Mouse (Mus musculus) MEL (cell line): Measurements from ENCODE around the gene Ppfia1. TPM values are rescaled to one million over a fixed set of nuclear protein-coding genes. Genes with fewer than 3 reads are reported as not detected.

ENCODE experiments used
- DNase-seq: peaks from one replicate; pipeline ENCODE4 v3.0.0; 2011; ENCODE audit warnings: low read depth, low spot score
- H3K27ac ChIP-seq: 2 replicates; pipeline ENCODE4 v1.5.1; 2012; ENCODE audit warnings: low read depth, mild to moderate bottlenecking, control low read depth, low read length, moderate library complexity; ENCODE audit not compliant: control insufficient read depth
- H3K27me3 ChIP-seq, 2 experiments: fragments of 150-350 bp in 1 of 2; sonication (generic) in 1 of 2; 2 replicates each; pipeline ENCODE4 v1.6.1; 2012; ENCODE audit warnings: low read length in 2 of 2, mild to moderate bottlenecking in 2 of 2, improper control_type of control experiment in 1 of 2, moderate library complexity in 1 of 2; ENCODE audit not compliant: insufficient read depth in 2 of 2, control insufficient read depth in 1 of 2
- H3K36me3 ChIP-seq, 2 experiments: 2 replicates each; pipeline ENCODE4 v1.6.1; 2012 to 2014; ENCODE audit warnings: low read length in 2 of 2, improper control_type of control experiment in 1 of 2, inconsistent platforms in 1 of 2, mild to moderate bottlenecking in 1 of 2; ENCODE audit not compliant: insufficient read depth in 2 of 2, control insufficient read depth in 1 of 2
- H3K4me1 ChIP-seq, 2 experiments: fragments of 150-350 bp in 1 of 2; sonication (generic) in 1 of 2; 2 replicates each; pipeline ENCODE4 v1.6.1; 2012; ENCODE audit warnings: low read length in 2 of 2, improper control_type of control experiment in 1 of 2, mild to moderate bottlenecking in 1 of 2; ENCODE audit not compliant: insufficient read depth in 2 of 2, control insufficient read depth in 1 of 2
- H3K4me3 ChIP-seq, 2 experiments: fragments of 150-350 bp in 1 of 2; sonication (generic) in 1 of 2; 2 replicates each; pipeline ENCODE4 v1.5.1; 2012; ENCODE audit warnings: low read depth in 2 of 2, low read length in 2 of 2, mild to moderate bottlenecking in 2 of 2, moderate library complexity in 2 of 2, control low read depth in 1 of 2, improper control_type of control experiment in 1 of 2; ENCODE audit not compliant: control insufficient read depth in 1 of 2, insufficient read depth in 1 of 2
- H3K79me2 ChIP-seq: 2 replicates; pipeline ENCODE4 v1.6.1; 2012; ENCODE audit warnings: mild to moderate bottlenecking, low read length, moderate library complexity; ENCODE audit not compliant: control insufficient read depth, poor library complexity, insufficient read depth
- H3K9ac ChIP-seq: 2 replicates; pipeline ENCODE4 v1.6.1; 2012; ENCODE audit warnings: low read depth, mild to moderate bottlenecking, control low read depth, low read length, moderate library complexity; ENCODE audit not compliant: control insufficient read depth, poor library complexity, severe bottlenecking
- H3K9me3 ChIP-seq: fragments of 150-350 bp; sonication (generic); replicated peaks from 2 replicates; pipeline ENCODE4 v1.6.1; 2012; ENCODE audit warnings: mild to moderate bottlenecking, low read length, improper control_type of control experiment, moderate library complexity; ENCODE audit not compliant: insufficient read depth
- BHLHE40 ChIP-seq: IDR thresholded peaks from 2 replicates; pipeline ENCODE4 v1.6.1; 2012; ENCODE audit warnings: low read depth, mild to moderate bottlenecking, inconsistent platforms, low read length, improper control_type of control experiment, borderline replicate concordance
- CHD2 ChIP-seq: IDR thresholded peaks from 2 replicates; pipeline ENCODE4 v1.6.1; 2011; ENCODE audit warnings: low read length, improper control_type of control experiment
- E2F4 ChIP-seq: IDR thresholded peaks from 2 replicates; pipeline ENCODE4 v1.6.1; 2011; ENCODE audit warnings: low read depth, low read length, improper control_type of control experiment, borderline replicate concordance
- EP300 ChIP-seq, 2 experiments: IDR thresholded peaks; 2 replicates each; pipeline ENCODE4 v1.6.1; 2011; ENCODE audit warnings: improper control_type of control experiment in 2 of 2, low read length in 2 of 2, low read depth in 1 of 2, mild to moderate bottlenecking in 1 of 2
- ETS1 ChIP-seq: IDR thresholded peaks from 2 replicates; pipeline ENCODE4 v1.6.1; 2012; ENCODE audit warnings: low read depth, mild to moderate bottlenecking, inconsistent platforms, low read length, improper control_type of control experiment, moderate library complexity
- GABPA ChIP-seq: IDR thresholded peaks from 2 replicates; pipeline ENCODE4 v1.6.1; 2012; ENCODE audit warnings: low read depth, mild to moderate bottlenecking, inconsistent platforms, low read length, improper control_type of control experiment, moderate library complexity
- HCFC1 ChIP-seq: IDR thresholded peaks from 2 replicates; pipeline ENCODE4 v1.6.1; 2012; ENCODE audit warnings: low read depth, mild to moderate bottlenecking, inconsistent platforms, low read length, improper control_type of control experiment, moderate library complexity
- JUND ChIP-seq: IDR thresholded peaks from 2 replicates; pipeline ENCODE4 v1.6.1; 2011; ENCODE audit warnings: low read depth, mild to moderate bottlenecking, improper control_type of control experiment, low read length
- KAT2A ChIP-seq: conservative IDR thresholded peaks from 2 replicates; pipeline ENCODE4 v1.6.1; 2012; ENCODE audit warnings: low read depth, low read length, improper control_type of control experiment, inconsistent platforms
- MAFK ChIP-seq: IDR thresholded peaks from 2 replicates; pipeline ENCODE4 v1.6.1; 2011; ENCODE audit warnings: low read depth, mild to moderate bottlenecking, low read length, improper control_type of control experiment, borderline replicate concordance
- MAX ChIP-seq: IDR thresholded peaks from 2 replicates; pipeline ENCODE4 v1.6.1; 2011; ENCODE audit warnings: low read length, improper control_type of control experiment
- MAZ ChIP-seq: IDR thresholded peaks from 2 replicates; pipeline ENCODE4 v1.6.1; 2012; ENCODE audit warnings: low read depth, mild to moderate bottlenecking, inconsistent platforms, low read length, improper control_type of control experiment
- MEF2A ChIP-seq: IDR thresholded peaks from 2 replicates; pipeline ENCODE4 v1.6.1; 2014; ENCODE audit warnings: low read depth, mild to moderate bottlenecking, inconsistent platforms, low read length, improper control_type of control experiment; ENCODE audit not compliant: poor library complexity, insufficient replicate concordance, severe bottlenecking; ENCODE audit errors: extremely low read depth
- MXI1 ChIP-seq: IDR thresholded peaks from 2 replicates; pipeline ENCODE4 v1.6.1; 2011; ENCODE audit warnings: mild to moderate bottlenecking, low read depth, low read length, improper control_type of control experiment
- MYB ChIP-seq: IDR thresholded peaks from 2 replicates; pipeline ENCODE4 v1.6.1; 2011; ENCODE audit warnings: mild to moderate bottlenecking, low read depth, low read length, improper control_type of control experiment
- MYC ChIP-seq: IDR thresholded peaks from 2 replicates; pipeline ENCODE4 v1.6.1; 2011; ENCODE audit warnings: low read depth, mild to moderate bottlenecking, low read length, improper control_type of control experiment, moderate library complexity
- NELFE ChIP-seq: IDR thresholded peaks from 2 replicates; pipeline ENCODE4 v1.6.1; 2011; ENCODE audit warnings: low read depth, low read length, improper control_type of control experiment
- POLR2A ChIP-seq, 2 experiments: IDR thresholded peaks; 2 replicates each; pipeline ENCODE4 v1.6.1; 2011 to 2012; ENCODE audit warnings: low read length in 2 of 2, mild to moderate bottlenecking in 2 of 2, control low read depth in 1 of 2, improper control_type of control experiment in 1 of 2, low read depth in 1 of 2, moderate library complexity in 1 of 2; ENCODE audit not compliant: control insufficient read depth in 1 of 2, insufficient read depth in 1 of 2, poor library complexity in 1 of 2
- POLR2AphosphoS2 ChIP-seq: IDR thresholded peaks from 2 replicates; pipeline ENCODE4 v1.6.1; 2011; ENCODE audit warnings: low read length, improper control_type of control experiment
- POLR2AphosphoS5 ChIP-seq: IDR thresholded peaks from 2 replicates; pipeline ENCODE4 v1.6.1; 2012; ENCODE audit warnings: low read depth, borderline replicate concordance, mild to moderate bottlenecking, inconsistent platforms, low read length, moderate library complexity, mixed read lengths
- RCOR1 ChIP-seq: IDR thresholded peaks from 2 replicates; pipeline ENCODE4 v1.6.1; 2012; ENCODE audit warnings: low read depth, mild to moderate bottlenecking, inconsistent platforms, low read length, improper control_type of control experiment
- SIN3A ChIP-seq: IDR thresholded peaks from 2 replicates; pipeline ENCODE4 v1.6.1; 2012; ENCODE audit warnings: low read length, improper control_type of control experiment, inconsistent platforms
- SMC3 ChIP-seq: IDR thresholded peaks from 2 replicates; pipeline ENCODE4 v1.6.1; 2011; ENCODE audit warnings: low read depth, low read length, improper control_type of control experiment
- TAL1 ChIP-seq: IDR thresholded peaks from 2 replicates; pipeline ENCODE4 v1.6.1; 2012; ENCODE audit warnings: mild to moderate bottlenecking, inconsistent platforms, low read length, moderate library complexity, mixed read lengths
- TBP ChIP-seq: IDR thresholded peaks from 2 replicates; pipeline ENCODE4 v1.8.0; 2011; ENCODE audit warnings: low read depth, low read length, improper control_type of control experiment
- TCF12 ChIP-seq: IDR thresholded peaks from 2 replicates; pipeline ENCODE4 v1.6.1; 2014; ENCODE audit warnings: low read depth, mild to moderate bottlenecking, inconsistent platforms, low read length, improper control_type of control experiment, moderate library complexity
- USF1 ChIP-seq: IDR thresholded peaks from 2 replicates; pipeline ENCODE4 v1.6.1; 2014; ENCODE audit warnings: low read depth, mild to moderate bottlenecking, inconsistent platforms, low read length, improper control_type of control experiment, moderate library complexity
- USF2 ChIP-seq, 2 experiments: IDR thresholded peaks; 2 replicates each; pipeline ENCODE4 v1.6.1; 2011 to 2012; ENCODE audit warnings: improper control_type of control experiment in 2 of 2, low read length in 2 of 2, borderline replicate concordance in 1 of 2, inconsistent platforms in 1 of 2, low read depth in 1 of 2, mild to moderate bottlenecking in 1 of 2; ENCODE audit not compliant: insufficient read depth in 1 of 2
- ZC3H11A ChIP-seq: IDR thresholded peaks from 2 replicates; pipeline ENCODE4 v1.6.1; 2012; ENCODE audit warnings: low read depth, mild to moderate bottlenecking, inconsistent platforms, low read length, improper control_type of control experiment
- ZKSCAN1 ChIP-seq: IDR thresholded peaks from 2 replicates; pipeline ENCODE4 v1.6.1; 2012; ENCODE audit warnings: low read depth, mild to moderate bottlenecking, inconsistent platforms, low read length, improper control_type of control experiment, moderate library complexity
- ZNF384 ChIP-seq: IDR thresholded peaks from 2 replicates; pipeline ENCODE4 v1.6.1; 2012; ENCODE audit warnings: low read depth, mild to moderate bottlenecking, inconsistent platforms, low read length, improper control_type of control experiment
- polyA plus RNA-seq, 2 experiments: library from polyadenylated mRNA; stranded (reverse) in 1 of 2; unstranded in 1 of 2; fragments of >175 nt in 1 of 2; fragments of >200 nt in 1 of 2; gene quantifications; 2 replicates each; pipeline versions ENCODE4 v1.2.1 to v1.2.4; 2012; ENCODE audit warnings: low replicate concordance in 2 of 2, low read depth in 1 of 2; ENCODE audit not compliant: insufficient read length in 2 of 2, insufficient read depth in 1 of 2, missing spikeins in 1 of 2
- total RNA-seq: library from RNA; depleted of rRNA; stranded (reverse); fragments of 300-350 nt; gene quantifications from 2 replicates; pipeline ENCODE4 v1.2.3, GENCODE M21; 2012

Gene Ppfia1
- total and polyA plus RNA-seq, 3 experiments, result 38.5 to 53.1 TPM; not detected in 1

- TF ChIP-seq MAX (no peak), MAZ (no peak), USF2 (IDR thresholded peaks at IDR 0.05; ENCODE audit: borderline replicate concordance in 1 of 2, insufficient read depth in 1 of 2, low read depth in 1 of 2, low read length in 2 of 2) (no peak), MYB (no peak), TAL1 (no peak), ZNF384 (no peak), SMC3 (no peak), POLR2AphosphoS2 (no peak), ZC3H11A (no peak), TBP (no peak), HCFC1 (no peak), TCF12 (no peak), ZKSCAN1 (no peak), BHLHE40 (no peak), CHD2 (no peak), POLR2A (IDR thresholded peaks at IDR 0.05; ENCODE audit: control insufficient read depth in 1 of 2, insufficient read depth in 1 of 2, low read depth in 1 of 2, low read length in 2 of 2, poor library complexity in 1 of 2) (no peak), E2F4 (no peak), EP300 (IDR thresholded peaks at IDR 0.05; ENCODE audit: low read depth in 1 of 2, low read length in 2 of 2) (no peak), NELFE (no peak), POLR2AphosphoS5 (no peak)
- H3K9ac ChIP-seq, result no peak overlapping the region
- no peak overlapping the region for H3K27ac ChIP-seq
- H3K79me2 ChIP-seq, result peaks cover 51% of the 10 kb centered on the region
- peaks cover 3 to 10% of the 10 kb centered on the region in 2 experiments for H3K36me3 ChIP-seq
- peaks cover 12 to 13% of the 10 kb centered on the region in 2 experiments for H3K4me1 ChIP-seq
- no peaks in the 10 kb centered on the region for H3K27me3 ChIP-seq
- no peak overlapping the region for H3K4me3 ChIP-seq
- H3K9me3 ChIP-seq, result no peaks in the 10 kb centered on the region
- DNase-seq, result no peak
Measured at GRCm38 (mm10) chr7:144538030-144538644, 15.4 kb downstream of the Ppfia1 start.

- Histone ChIP-seq H3K36me3 (peaks cover 0 to 10% of the 10 kb centered on the region in 2 experiments; a peak in 3 of 4 replicates), H3K27ac (no peak overlapping the region), H3K9me3 (no peaks in the 10 kb centered on the region), H3K4me1 (peaks cover 5 to 12% of the 10 kb centered on the region in 2 experiments), H3K9ac (no peak overlapping the region), H3K79me2 (peaks cover 54% of the 10 kb centered on the region), H3K27me3 (no peaks in the 10 kb centered on the region), H3K4me3 (no peak overlapping the region)
- DNase-seq, result peak; percentile 83
- no peak for TF ChIP-seq USF2 (IDR thresholded peaks at IDR 0.05; ENCODE audit: borderline replicate concordance in 1 of 2, insufficient read depth in 1 of 2, low read depth in 1 of 2, low read length in 2 of 2)
- peak; percentile 69 for TF ChIP-seq ETS1
- no peak for TF ChIP-seq POLR2AphosphoS5
- TF ChIP-seq RCOR1, result 0 out of 2 replicates have a peak, but pooled peaks have one; percentile 47
- TF ChIP-seq POLR2AphosphoS2, result no peak
- no peak for TF ChIP-seq MAFK
- no peak for TF ChIP-seq NELFE
- TF ChIP-seq CHD2, result no peak
- no peak for TF ChIP-seq KAT2A
- TF ChIP-seq JUND, result no peak
- no peak for TF ChIP-seq SMC3
- TF ChIP-seq TCF12, result no peak
- TF ChIP-seq SIN3A, result peak; percentile 58; the same call in 1 of the 2 replicates
- no peak for TF ChIP-seq MYC
- TF ChIP-seq GABPA, result no peak
- no peak for TF ChIP-seq TBP
- TF ChIP-seq MXI1, result no peak
- no peak for TF ChIP-seq MEF2A
- no peak for TF ChIP-seq USF1
Measured at GRCm38 (mm10) chr7:144536367-144536766, 17.2 kb downstream of the Ppfia1 start.
